Mouse (Mus musculus) MEL (cell line): Measurements from ENCODE around the gene Gm14412. TPM values are rescaled to one million over a fixed set of nuclear protein-coding genes. Genes with fewer than 3 reads are reported as not detected.
"Not testable (repeated sequence)": the region's sequence is repeated elsewhere in the genome, so short reads cannot be mapped to it uniquely, and the experiment has no call there.

ENCODE experiments used
- DNase-seq: peaks from one replicate; pipeline ENCODE4 v3.0.0; 2011; ENCODE audit warnings: low read depth, low spot score
- H3K27ac ChIP-seq: 2 replicates; pipeline ENCODE4 v1.5.1; 2012; ENCODE audit warnings: low read depth, mild to moderate bottlenecking, control low read depth, low read length, moderate library complexity; ENCODE audit not compliant: control insufficient read depth
- H3K27me3 ChIP-seq, 2 experiments: fragments of 150-350 bp in 1 of 2; sonication (generic) in 1 of 2; 2 replicates each; pipeline ENCODE4 v1.6.1; 2012; ENCODE audit warnings: low read length in 2 of 2, mild to moderate bottlenecking in 2 of 2, improper control_type of control experiment in 1 of 2, moderate library complexity in 1 of 2; ENCODE audit not compliant: insufficient read depth in 2 of 2, control insufficient read depth in 1 of 2
- H3K36me3 ChIP-seq, 2 experiments: 2 replicates each; pipeline ENCODE4 v1.6.1; 2012 to 2014; ENCODE audit warnings: low read length in 2 of 2, improper control_type of control experiment in 1 of 2, inconsistent platforms in 1 of 2, mild to moderate bottlenecking in 1 of 2; ENCODE audit not compliant: insufficient read depth in 2 of 2, control insufficient read depth in 1 of 2
- H3K4me1 ChIP-seq, 2 experiments: fragments of 150-350 bp in 1 of 2; sonication (generic) in 1 of 2; 2 replicates each; pipeline ENCODE4 v1.6.1; 2012; ENCODE audit warnings: low read length in 2 of 2, improper control_type of control experiment in 1 of 2, mild to moderate bottlenecking in 1 of 2; ENCODE audit not compliant: insufficient read depth in 2 of 2, control insufficient read depth in 1 of 2
- H3K4me3 ChIP-seq, 2 experiments: fragments of 150-350 bp in 1 of 2; sonication (generic) in 1 of 2; 2 replicates each; pipeline ENCODE4 v1.5.1; 2012; ENCODE audit warnings: low read depth in 2 of 2, low read length in 2 of 2, mild to moderate bottlenecking in 2 of 2, moderate library complexity in 2 of 2, control low read depth in 1 of 2, improper control_type of control experiment in 1 of 2; ENCODE audit not compliant: control insufficient read depth in 1 of 2, insufficient read depth in 1 of 2
- H3K79me2 ChIP-seq: 2 replicates; pipeline ENCODE4 v1.6.1; 2012; ENCODE audit warnings: mild to moderate bottlenecking, low read length, moderate library complexity; ENCODE audit not compliant: control insufficient read depth, poor library complexity, insufficient read depth
- H3K9ac ChIP-seq: 2 replicates; pipeline ENCODE4 v1.6.1; 2012; ENCODE audit warnings: low read depth, mild to moderate bottlenecking, control low read depth, low read length, moderate library complexity; ENCODE audit not compliant: control insufficient read depth, poor library complexity, severe bottlenecking
- H3K9me3 ChIP-seq: fragments of 150-350 bp; sonication (generic); replicated peaks from 2 replicates; pipeline ENCODE4 v1.6.1; 2012; ENCODE audit warnings: mild to moderate bottlenecking, low read length, improper control_type of control experiment, moderate library complexity; ENCODE audit not compliant: insufficient read depth
- CTCF ChIP-seq, 3 experiments: IDR thresholded peaks in 2 of 3; conservative IDR thresholded peaks in 1 of 3; 2 replicates each; pipeline ENCODE4 v1.5.1; 2011 to 2012; ENCODE audit warnings: low read length in 3 of 3, low read depth in 2 of 3, mild to moderate bottlenecking in 2 of 3, improper control_type of control experiment in 1 of 3, inconsistent platforms in 1 of 3, mixed read lengths in 1 of 3, moderate library complexity in 1 of 3; ENCODE audit not compliant: control insufficient read depth in 1 of 3, insufficient read depth in 1 of 3, poor library complexity in 1 of 3, severe bottlenecking in 1 of 3
- MEF2A ChIP-seq: IDR thresholded peaks from 2 replicates; pipeline ENCODE4 v1.6.1; 2014; ENCODE audit warnings: low read depth, mild to moderate bottlenecking, inconsistent platforms, low read length, improper control_type of control experiment; ENCODE audit not compliant: poor library complexity, insufficient replicate concordance, severe bottlenecking; ENCODE audit errors: extremely low read depth
- MYC ChIP-seq: IDR thresholded peaks from 2 replicates; pipeline ENCODE4 v1.6.1; 2011; ENCODE audit warnings: low read depth, mild to moderate bottlenecking, low read length, improper control_type of control experiment, moderate library complexity
- NELFE ChIP-seq: IDR thresholded peaks from 2 replicates; pipeline ENCODE4 v1.6.1; 2011; ENCODE audit warnings: low read depth, low read length, improper control_type of control experiment
- POLR2A ChIP-seq, 2 experiments: IDR thresholded peaks; 2 replicates each; pipeline ENCODE4 v1.6.1; 2011 to 2012; ENCODE audit warnings: low read length in 2 of 2, mild to moderate bottlenecking in 2 of 2, control low read depth in 1 of 2, improper control_type of control experiment in 1 of 2, low read depth in 1 of 2, moderate library complexity in 1 of 2; ENCODE audit not compliant: control insufficient read depth in 1 of 2, insufficient read depth in 1 of 2, poor library complexity in 1 of 2
- POLR2AphosphoS2 ChIP-seq: IDR thresholded peaks from 2 replicates; pipeline ENCODE4 v1.6.1; 2011; ENCODE audit warnings: low read length, improper control_type of control experiment
- POLR2AphosphoS5 ChIP-seq: IDR thresholded peaks from 2 replicates; pipeline ENCODE4 v1.6.1; 2012; ENCODE audit warnings: low read depth, borderline replicate concordance, mild to moderate bottlenecking, inconsistent platforms, low read length, moderate library complexity, mixed read lengths
- RAD21 ChIP-seq: IDR thresholded peaks from 2 replicates; pipeline ENCODE4 v1.6.1; 2011; ENCODE audit warnings: mild to moderate bottlenecking, low read depth, low read length, improper control_type of control experiment
- SIN3A ChIP-seq: IDR thresholded peaks from 2 replicates; pipeline ENCODE4 v1.6.1; 2012; ENCODE audit warnings: low read length, improper control_type of control experiment, inconsistent platforms
- SMC3 ChIP-seq: IDR thresholded peaks from 2 replicates; pipeline ENCODE4 v1.6.1; 2011; ENCODE audit warnings: low read depth, low read length, improper control_type of control experiment
- ZNF384 ChIP-seq: IDR thresholded peaks from 2 replicates; pipeline ENCODE4 v1.6.1; 2012; ENCODE audit warnings: low read depth, mild to moderate bottlenecking, inconsistent platforms, low read length, improper control_type of control experiment
- polyA plus RNA-seq, 2 experiments: library from polyadenylated mRNA; stranded (reverse) in 1 of 2; unstranded in 1 of 2; fragments of >175 nt in 1 of 2; fragments of >200 nt in 1 of 2; gene quantifications; 2 replicates each; pipeline versions ENCODE4 v1.2.1 to v1.2.4; 2012; ENCODE audit warnings: low replicate concordance in 2 of 2, low read depth in 1 of 2; ENCODE audit not compliant: insufficient read length in 2 of 2, insufficient read depth in 1 of 2, missing spikeins in 1 of 2
- total RNA-seq: library from RNA; depleted of rRNA; stranded (reverse); fragments of 300-350 nt; gene quantifications from 2 replicates; pipeline ENCODE4 v1.2.3, GENCODE M21; 2012

Gene Gm14412
- total and polyA plus RNA-seq, 3 experiments, result 1.6 to 1,608 (median 1.8) TPM

DNA sequence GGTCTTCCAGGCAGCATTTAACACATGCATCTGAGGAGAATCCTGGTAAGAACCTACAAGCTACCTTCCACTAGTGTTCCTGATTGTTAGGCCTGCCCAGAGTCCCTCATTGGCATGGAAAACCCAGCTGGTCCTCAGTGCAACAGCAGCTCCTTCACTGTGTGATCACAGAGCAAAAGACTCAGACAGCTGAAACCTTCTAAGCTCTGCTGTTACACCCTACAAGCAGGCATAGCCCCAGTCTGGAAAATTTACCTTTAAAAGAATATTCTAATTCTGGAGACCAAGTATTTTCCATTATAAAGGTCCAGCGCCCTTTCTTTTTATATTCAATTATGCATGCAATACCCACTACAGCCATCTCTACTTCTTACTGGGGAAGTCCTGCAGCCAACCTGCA lies 5.1 kb downstream of the Gm14412 start:
- Histone ChIP-seq H3K79me2 (no peaks in the 10 kb centered on the region), H3K27me3 (no peaks in the 10 kb centered on the region)
- TF ChIP-seq POLR2AphosphoS5, result no peak
- TF ChIP-seq ZNF384, result no peak
- TF ChIP-seq MYC, result no peak
- no peak for TF ChIP-seq NELFE
- TF ChIP-seq POLR2A (IDR thresholded peaks at IDR 0.05; ENCODE audit: control insufficient read depth in 1 of 2, insufficient read depth in 1 of 2, low read depth in 1 of 2, low read length in 2 of 2, poor library complexity in 1 of 2), result no peak
- TF ChIP-seq POLR2AphosphoS2, result no peak
- no peak for TF ChIP-seq MEF2A
- TF ChIP-seq SIN3A, result no peak
- TF ChIP-seq, all 39 proteins: peak for 0
- Histone ChIP-seq H3K4me3 (no peak overlapping the region), H3K9me3 (no peaks in the 10 kb centered on the region), H3K4me1 (no peaks in the 10 kb centered on the region), H3K27ac (no peak overlapping the region), H3K36me3 (no peaks in the 10 kb centered on the region), H3K9ac (no peak overlapping the region)
- no peak for DNase-seq

DNA sequence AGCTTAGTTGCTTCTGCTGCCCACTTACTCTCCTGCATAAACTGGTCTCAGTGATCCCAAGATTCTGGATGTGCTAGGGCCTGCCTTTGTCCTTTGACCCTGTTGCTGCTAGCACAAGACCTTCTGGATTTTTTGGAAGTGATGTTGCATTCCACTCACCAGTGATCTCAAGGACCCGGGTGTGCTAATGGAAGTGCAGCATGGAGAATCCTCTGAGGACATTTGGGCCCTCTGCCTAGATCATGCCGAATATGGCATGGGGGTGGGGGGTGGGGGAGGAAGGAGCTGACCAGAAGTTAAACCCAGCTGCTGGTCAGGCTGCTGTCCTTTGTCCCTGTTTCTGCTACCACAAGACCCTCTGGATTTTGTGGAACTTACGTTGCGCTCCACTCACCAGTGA lies 14.5 kb downstream of the Gm14412 start:
- DNase-seq, H3K4me3 ChIP-seq, H3K79me2 ChIP-seq, H3K27ac ChIP-seq, H3K36me3 ChIP-seq, H3K4me1 ChIP-seq, H3K9ac ChIP-seq, H3K9me3 ChIP-seq, H3K27me3 ChIP-seq: not testable (repeated sequence)

DNA sequence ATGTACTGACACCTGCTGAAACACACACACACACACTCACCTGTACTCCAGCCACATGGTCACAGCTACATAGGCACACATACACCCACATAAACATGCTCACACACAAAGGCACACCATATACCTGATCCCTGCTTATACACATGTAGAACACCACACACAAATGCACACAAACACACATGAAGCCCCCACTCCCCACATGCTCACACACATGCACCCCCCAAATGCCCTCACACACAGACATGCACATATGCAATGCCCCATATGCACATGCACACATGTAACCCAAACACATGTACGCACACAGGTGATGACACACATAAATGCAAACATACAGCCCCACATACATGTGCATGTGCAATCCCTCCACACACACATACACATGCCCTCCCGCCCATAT lies 19.1 kb downstream of the Gm14412 start:
- not testable (repeated sequence) for H3K79me2 ChIP-seq, H3K4me3 ChIP-seq, H3K36me3 ChIP-seq, DNase-seq, H3K27ac ChIP-seq, H3K9me3 ChIP-seq, H3K27me3 ChIP-seq, H3K9ac ChIP-seq, H3K4me1 ChIP-seq

DNA sequence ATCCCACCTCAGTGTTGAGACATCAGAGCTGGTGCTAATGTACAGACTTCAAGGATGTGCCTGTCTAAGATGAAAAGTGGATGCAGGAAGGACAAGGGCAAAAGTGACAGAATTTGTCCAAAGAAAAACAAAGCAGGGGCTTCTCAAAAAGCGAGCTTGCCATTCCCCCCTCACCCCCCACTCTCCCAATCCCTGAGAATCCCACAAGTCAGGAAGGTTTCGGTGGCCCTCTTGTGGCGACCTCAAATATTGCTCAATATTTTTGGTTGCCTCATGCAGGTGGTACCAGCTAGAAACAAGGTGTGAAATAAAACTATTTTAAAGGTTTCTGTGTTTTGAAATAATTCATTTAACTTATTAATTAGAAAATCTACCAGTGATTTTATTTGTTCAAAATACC lies 40.4 kb downstream of the Gm14412 start:
- H3K9me3 ChIP-seq, H3K9ac ChIP-seq, H3K27me3 ChIP-seq, H3K36me3 ChIP-seq, DNase-seq, H3K4me1 ChIP-seq, H3K79me2 ChIP-seq, H3K27ac ChIP-seq, H3K4me3 ChIP-seq: not testable (repeated sequence)
- peak; percentile 22 for TF ChIP-seq SMC3
- peak; percentile 6 for TF ChIP-seq RAD21
- peak in 1 of 3 experiments; percentile 11; a peak in 1 of 6 replicates for TF ChIP-seq CTCF (IDR thresholded peaks at IDR 0.05 in 2 of 3, conservative IDR thresholded peaks at IDR 0.05 in 1 of 3; ENCODE audit: control insufficient read depth in 1 of 3, insufficient read depth in 1 of 3, low read depth in 2 of 3, low read length in 3 of 3, poor library complexity in 1 of 3, severe bottlenecking in 1 of 3)

DNA sequence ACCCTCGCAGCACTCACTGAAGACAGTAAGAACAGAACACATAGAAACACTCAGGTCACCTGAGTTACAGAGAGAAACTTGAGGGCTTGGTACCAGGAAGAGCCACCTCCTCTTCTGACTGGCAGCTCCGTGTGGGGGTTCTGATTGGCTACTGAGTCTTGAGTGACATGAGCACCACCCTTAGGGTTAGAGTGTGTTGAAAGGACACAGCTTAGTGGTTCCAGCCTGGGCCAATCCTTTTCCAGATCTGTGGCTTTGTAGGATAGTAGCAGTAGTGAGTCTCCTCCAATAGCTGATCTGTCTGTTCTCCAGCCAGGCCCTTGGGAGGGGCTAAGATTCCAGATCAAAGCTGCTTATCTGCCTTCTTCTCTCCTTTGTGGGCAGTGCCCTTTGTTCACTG lies 46.4 kb downstream of the Gm14412 start:
- peak; percentile 82 for DNase-seq
- not testable (repeated sequence) for H3K9ac ChIP-seq, H3K27me3 ChIP-seq, H3K36me3 ChIP-seq, H3K4me1 ChIP-seq, H3K9me3 ChIP-seq, H3K27ac ChIP-seq, H3K79me2 ChIP-seq, H3K4me3 ChIP-seq
